Mouse (Mus musculus): ENCODE measurements around the gene Gopc. TPM values are rescaled to one million over a fixed set of nuclear protein-coding genes. Genes with fewer than 3 reads are reported as not detected.

Gopc gene
- total RNA-seq, 2 experiments from 2014 or later = 42.5 to 47.4 TPM

DNA sequence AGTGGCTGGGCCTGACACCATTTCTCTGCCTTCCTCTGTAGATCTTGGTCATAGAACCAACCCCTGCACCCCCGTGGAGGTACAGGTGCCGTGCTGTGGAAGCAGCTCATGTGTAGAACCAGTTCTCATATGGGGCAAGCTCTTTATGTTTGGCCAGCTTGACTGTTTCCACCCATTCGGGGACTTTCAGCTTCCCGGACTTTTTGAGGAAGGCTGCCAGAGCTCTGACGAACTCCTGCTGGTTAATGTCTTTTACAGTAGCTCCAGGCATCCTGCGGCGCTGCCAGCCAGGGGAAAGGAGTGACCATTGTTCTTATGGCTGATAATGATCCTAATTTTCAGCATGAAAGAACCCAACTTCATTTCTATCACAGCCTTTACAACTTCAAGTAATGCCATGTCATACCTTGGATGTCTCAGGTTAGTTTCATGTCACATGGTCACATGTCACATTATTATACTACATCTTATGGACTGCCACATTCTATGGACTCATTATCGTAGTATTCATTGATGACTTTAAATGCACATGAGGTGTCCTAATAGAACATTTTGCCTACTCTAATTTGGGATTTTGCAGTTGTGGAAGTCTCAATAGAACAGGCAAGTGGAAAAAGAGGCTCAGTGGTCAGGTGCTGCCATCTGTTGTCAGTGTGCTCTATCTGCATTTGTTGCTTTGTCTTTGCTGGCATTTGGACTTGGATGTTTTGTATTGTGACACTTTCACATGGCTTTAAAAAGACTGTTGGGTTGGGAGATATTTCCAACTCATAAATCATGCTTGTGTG lies 3.1 kb upstream of the Gopc start:
- peak; percentile 97 for TF ChIP-seq CTCF (IDR thresholded peaks at IDR 0.05)
- Histone ChIP-seq H3K27ac (no peak overlapping the region), H3K4me3 (no peak overlapping the region)
- intact Hi-C loops (cut with DNase I) = loop anchor here (1.0 to 5.0 kb wide), 4 partner anchors 152 to 594 kb away; partner anchors contain the start of gene Dcbld1
- DNase-seq (ENCODE audit: extremely low spot score in 1 of 2, low spot score in 2 of 2) = peak; percentile 35 to 44

- no peak for DNase-seq (ENCODE audit: extremely low spot score in 1 of 2, low spot score in 2 of 2)
- Histone ChIP-seq H3K27ac (no peak overlapping the region), H3K4me3 (no peak overlapping the region)
- TF ChIP-seq CTCF (IDR thresholded peaks at IDR 0.05) = no peak
- intact Hi-C loops (cut with DNase I) = no loop called here
Measured at GRCm38 (mm10) chr10:52383522-52383921, 1.6 kb upstream of the Gopc start.

DNA sequence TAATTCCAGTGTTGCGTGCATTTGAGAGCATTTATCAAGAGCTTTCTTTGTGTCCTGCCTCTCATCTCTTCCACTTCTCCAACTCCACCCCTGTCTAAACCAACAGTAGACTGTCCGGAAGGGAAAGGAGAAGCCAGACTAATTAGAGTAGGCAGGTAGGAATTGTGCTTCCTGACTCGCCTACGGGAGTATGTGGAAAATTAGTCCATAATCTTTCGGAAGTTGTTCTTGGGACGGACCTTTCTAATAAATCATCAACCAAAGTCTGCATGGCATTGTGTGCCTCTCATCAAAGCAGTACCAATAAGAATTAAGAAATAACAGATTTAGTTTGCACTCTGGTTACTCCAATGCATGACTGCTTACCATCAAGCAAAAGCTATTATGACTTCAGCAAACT lies 1.1 kb upstream of the Gopc start:
- Histone ChIP-seq H3K4me3 (peak overlapping the region; percentile 73), H3K27ac (peak overlapping the region; percentile 97; the same call in 1 of the 2 replicates)
- intact Hi-C loops (cut with DNase I) = no loop called here
- no peak for DNase-seq (ENCODE audit: extremely low spot score in 1 of 2, low spot score in 2 of 2)
- no peak for TF ChIP-seq CTCF (IDR thresholded peaks at IDR 0.05)

GRCm38 (mm10) chr10:52381321-52381801 lies 563 bp downstream of the Gopc start:
- intact Hi-C loops (cut with DNase I) = no loop called here
- DNase-seq (ENCODE audit: extremely low spot score in 1 of 2, low spot score in 2 of 2) = peak; percentile 20 to 27
- Histone ChIP-seq H3K4me3 (peak overlapping the region; percentile 73), H3K27ac (peak overlapping the region; percentile 97)
- no peak for TF ChIP-seq CTCF (IDR thresholded peaks at IDR 0.05)

- TF ChIP-seq CTCF (IDR thresholded peaks at IDR 0.05) = no peak
- no peak overlapping the region for H3K4me3 ChIP-seq
- no peak overlapping the region for H3K27ac ChIP-seq
- intact Hi-C loops (cut with DNase I) = no loop called here
- no peak for DNase-seq (ENCODE audit: extremely low spot score in 1 of 2, low spot score in 2 of 2)
Measured at GRCm38 (mm10) chr10:52377813-52378212, 4.1 kb downstream of the Gopc start.

- intact Hi-C loops (cut with DNase I) = no loop called here
- TF ChIP-seq CTCF (IDR thresholded peaks at IDR 0.05) = no peak
- Histone ChIP-seq H3K4me3 (no peak overlapping the region), H3K27ac (no peak overlapping the region)
- no peak for DNase-seq (ENCODE audit: extremely low spot score in 1 of 2, low spot score in 2 of 2)
Measured at GRCm38 (mm10) chr10:52376422-52376821, 5.5 kb downstream of the Gopc start.

DNA sequence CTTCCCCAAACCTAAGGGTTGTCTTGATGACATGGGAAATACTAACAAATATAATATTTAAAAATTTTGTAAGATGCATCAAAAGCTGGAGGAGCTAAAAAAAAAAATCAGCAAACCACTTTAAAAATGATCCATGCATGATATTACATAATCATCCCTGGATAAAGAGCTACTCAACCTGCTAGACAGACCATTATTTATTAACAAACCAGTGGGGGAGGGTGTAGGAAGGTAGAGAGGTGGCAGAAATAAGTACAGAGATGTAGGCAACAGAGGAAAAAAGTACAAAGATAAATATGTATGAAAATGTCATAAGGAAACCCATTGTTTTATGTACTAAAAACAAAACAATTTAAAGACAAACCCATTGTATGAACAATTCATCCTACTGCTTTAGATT lies 7.3 kb downstream of the Gopc start:
- no peak for DNase-seq (ENCODE audit: extremely low spot score in 1 of 2, low spot score in 2 of 2)
- intact Hi-C loops (cut with DNase I) = no loop called here
- TF ChIP-seq CTCF (IDR thresholded peaks at IDR 0.05) = no peak
- H3K4me3 ChIP-seq = no peak overlapping the region
- no peak overlapping the region for H3K27ac ChIP-seq

DNA sequence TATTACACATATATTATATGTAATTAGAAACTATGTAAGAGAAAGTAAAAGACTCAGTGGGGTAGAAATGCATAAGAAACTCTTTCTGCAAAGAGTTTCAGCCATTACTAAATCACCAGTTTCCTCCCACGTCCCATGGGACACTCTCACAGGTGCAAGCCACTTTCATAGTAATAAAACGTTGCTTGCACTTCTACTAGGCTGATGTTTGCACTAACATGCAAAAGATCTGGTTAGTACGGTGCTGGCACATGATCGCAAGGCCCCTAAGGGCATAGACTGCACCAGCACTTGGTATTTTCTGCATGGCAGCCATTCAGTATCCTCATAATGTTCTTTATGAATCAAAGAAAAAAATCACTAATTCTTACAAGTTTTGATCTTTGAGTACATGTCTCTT lies 8.1 kb downstream of the Gopc start:
- no peak for DNase-seq (ENCODE audit: extremely low spot score in 1 of 2, low spot score in 2 of 2)
- no peak for TF ChIP-seq CTCF (IDR thresholded peaks at IDR 0.05)
- intact Hi-C loops (cut with DNase I) = no loop called here
- H3K4me3 ChIP-seq = no peak overlapping the region
- no peak overlapping the region for H3K27ac ChIP-seq

- intact Hi-C loops (cut with DNase I) = no loop called here
- H3K27ac ChIP-seq = no peak overlapping the region
- DNase-seq (ENCODE audit: extremely low spot score in 1 of 2, low spot score in 2 of 2) = no peak
- TF ChIP-seq CTCF (IDR thresholded peaks at IDR 0.05) = no peak
- H3K4me3 ChIP-seq = no peak overlapping the region
Measured at GRCm38 (mm10) chr10:52368376-52368775, 13.5 kb downstream of the Gopc start.

- intact Hi-C loops (cut with DNase I) = no loop called here
- no peak for TF ChIP-seq CTCF (IDR thresholded peaks at IDR 0.05)
- Histone ChIP-seq H3K27ac (no peak overlapping the region), H3K4me3 (no peak overlapping the region)
- no peak for DNase-seq (ENCODE audit: extremely low spot score in 1 of 2, low spot score in 2 of 2)
Measured at GRCm38 (mm10) chr10:52360862-52361609, 20.9 kb downstream of the Gopc start.

- DNase-seq (ENCODE audit: extremely low spot score in 1 of 2, low spot score in 2 of 2) = no peak
- intact Hi-C loops (cut with DNase I) = no loop called here
- no peak for TF ChIP-seq CTCF (IDR thresholded peaks at IDR 0.05)
- no peak overlapping the region for H3K27ac ChIP-seq
- no peak overlapping the region for H3K4me3 ChIP-seq
Measured at GRCm38 (mm10) chr10:52360241-52360735, 21.6 kb downstream of the Gopc start.

DNA sequence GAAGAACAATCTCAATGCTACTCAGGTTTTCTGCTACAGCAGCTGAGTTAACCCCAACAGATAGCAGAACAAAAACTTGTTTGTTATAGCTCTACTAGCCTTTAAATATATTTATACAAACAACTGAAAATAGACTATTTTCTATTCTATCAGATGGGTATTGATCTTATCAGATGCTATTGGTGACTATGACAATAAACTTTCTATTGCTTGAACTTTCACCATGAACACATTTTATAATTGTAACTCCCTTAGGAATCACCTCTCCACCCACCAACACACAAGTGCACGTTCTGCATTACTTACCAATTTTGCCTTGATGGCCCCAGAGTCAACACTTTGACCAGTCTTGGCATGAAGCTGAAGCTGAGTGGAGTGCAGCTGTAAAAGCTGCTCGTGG lies 23.5 kb downstream of the Gopc start, which contains the start of gene Gm26741:
Gene Gm26741 (plus strand): TSS at position 301 of the 400 bp plus-strand sequence.
- no peak within 1 kb of the TSS for H3K27ac ChIP-seq
- intact Hi-C loops (cut with DNase I) = no loop called here
- TF ChIP-seq CTCF (IDR thresholded peaks at IDR 0.05) = no peak
- DNase-seq (ENCODE audit: extremely low spot score in 1 of 2, low spot score in 2 of 2) = no peak
- no peak within 1 kb of the TSS for H3K4me3 ChIP-seq
